Mouse (Mus musculus): ENCODE results near the gene Mrps2. TPM values are rescaled to one million over a fixed set of nuclear protein-coding genes. Genes with fewer than 3 reads are reported as not detected.

Mrps2 gene
- 43.1 TPM for polyA plus RNA-seq (2021)

GRCm38 (mm10) chr2:28467860-28468485 lies at the start of gene Mrps2:
Gene Mrps2, plus strand, starts transcription at chr2:28468066.
- ATAC-seq (peak; percentile 48), DNase-seq (ENCODE audit: low read depth, low spot score) (peak; percentile 10)
- ChIA-PET CTCF (no interaction called here), POLR2A (interaction anchor here (0.5 kb wide), 1 partner anchor 40 kb away, joined by 5 read pairs; no protein-coding TSS in a partner anchor)
- H3K27me3 ChIP-seq: no peaks in the 10 kb centered on the region
- peak; percentile 100 for TF ChIP-seq CTCF (IDR thresholded peaks at IDR 0.05)
- in situ Hi-C loops (cut with MboI; ENCODE audit: low pct_unique_long_range_greater_than_20kb): no loop called here

- in situ Hi-C loops (cut with MboI; ENCODE audit: low pct_unique_long_range_greater_than_20kb): loop anchor here (5.0 to 25.0 kb wide), 3 partner anchors 218 to 658 kb away; no protein-coding TSS in a partner anchor
- TF ChIP-seq CTCF (IDR thresholded peaks at IDR 0.05): peak; percentile 91
- ATAC-seq (peak; percentile 22), DNase-seq (ENCODE audit: low read depth, low spot score) (peak; percentile 37)
- ChIA-PET POLR2A (no interaction called here), CTCF (interaction anchor here (0.7 to 1.8 kb wide), 9 partner anchors 13 to 222 kb away, joined by 3 to 5 read pairs (median 3); partner anchors contain the start of gene 1700007K13Rik)
- peaks cover under 1% of the 10 kb centered on the region for H3K27me3 ChIP-seq
Measured at GRCm38 (mm10) chr2:28419898-28420297, 48.0 kb upstream of the Mrps2 start.

GRCm38 (mm10) chr2:28423167-28423566 lies 44.7 kb upstream of the Mrps2 start:
- ChIA-PET POLR2A (no interaction called here), CTCF (interaction anchor here (2.9 kb wide), 1 partner anchor 11 kb away, joined by 9 read pairs; no protein-coding TSS in a partner anchor)
- peaks cover 18% of the 10 kb centered on the region for H3K27me3 ChIP-seq
- in situ Hi-C loops (cut with MboI; ENCODE audit: low pct_unique_long_range_greater_than_20kb): loop anchor here (5.0 to 25.0 kb wide), 2 partner anchors 221 to 661 kb away; no protein-coding TSS in a partner anchor
- peak; percentile 72 for TF ChIP-seq CTCF (IDR thresholded peaks at IDR 0.05)
- DNase-seq (ENCODE audit: low read depth, low spot score) (no peak), ATAC-seq (no peak)

- POLR2A ChIA-PET: no interaction called here
- peaks cover 18% of the 10 kb centered on the region for H3K27me3 ChIP-seq
- CTCF ChIA-PET: no interaction called here
- in situ Hi-C loops (cut with MboI; ENCODE audit: low pct_unique_long_range_greater_than_20kb): no loop called here
- TF ChIP-seq CTCF (IDR thresholded peaks at IDR 0.05): no peak
- ATAC-seq (no peak), DNase-seq (ENCODE audit: low read depth, low spot score) (no peak)
Measured at GRCm38 (mm10) chr2:28427226-28427625, 40.6 kb upstream of the Mrps2 start.

GRCm38 (mm10) chr2:28430846-28431245 lies 37.0 kb upstream of the Mrps2 start:
- POLR2A ChIA-PET: no interaction called here
- in situ Hi-C loops (cut with MboI; ENCODE audit: low pct_unique_long_range_greater_than_20kb): no loop called here
- ATAC-seq (no peak), DNase-seq (ENCODE audit: low read depth, low spot score) (no peak)
- H3K27me3 ChIP-seq: peaks cover 9% of the 10 kb centered on the region
- CTCF ChIA-PET: interaction anchor here (0.9 kb wide), 1 partner anchor 12 kb away, joined by 3 read pairs; no protein-coding TSS in a partner anchor
- TF ChIP-seq CTCF (IDR thresholded peaks at IDR 0.05): no peak

GRCm38 (mm10) chr2:28432811-28433210 lies 35.1 kb upstream of the Mrps2 start:
- POLR2A ChIA-PET: no interaction called here
- H3K27me3 ChIP-seq: peaks cover under 1% of the 10 kb centered on the region
- CTCF ChIA-PET: interaction anchor here (1.5 kb wide), 1 partner anchor 12 kb away, joined by 3 read pairs; no protein-coding TSS in a partner anchor
- in situ Hi-C loops (cut with MboI; ENCODE audit: low pct_unique_long_range_greater_than_20kb): no loop called here
- no peak for ATAC-seq
- TF ChIP-seq CTCF (IDR thresholded peaks at IDR 0.05): no peak
- DNase-seq (ENCODE audit: low read depth, low spot score): no peak

GRCm38 (mm10) chr2:28433512-28433911 lies 34.4 kb upstream of the Mrps2 start:
- CTCF ChIA-PET: interaction anchor here (1.5 kb wide), 1 partner anchor 13 kb away, joined by 3 read pairs; no protein-coding TSS in a partner anchor
- H3K27me3 ChIP-seq: no peaks in the 10 kb centered on the region
- DNase-seq (ENCODE audit: low read depth, low spot score) (no peak), ATAC-seq (no peak)
- in situ Hi-C loops (cut with MboI; ENCODE audit: low pct_unique_long_range_greater_than_20kb): no loop called here
- POLR2A ChIA-PET: no interaction called here
- no peak for TF ChIP-seq CTCF (IDR thresholded peaks at IDR 0.05)

GRCm38 (mm10) chr2:28435401-28435800 lies 32.5 kb upstream of the Mrps2 start:
- in situ Hi-C loops (cut with MboI; ENCODE audit: low pct_unique_long_range_greater_than_20kb): no loop called here
- CTCF ChIA-PET: no interaction called here
- TF ChIP-seq CTCF (IDR thresholded peaks at IDR 0.05): no peak
- ATAC-seq (no peak), DNase-seq (ENCODE audit: low read depth, low spot score) (no peak)
- H3K27me3 ChIP-seq: no peaks in the 10 kb centered on the region
- POLR2A ChIA-PET: interaction anchor here (0.9 kb wide), 1 partner anchor 10 kb away, joined by 3 read pairs; no protein-coding TSS in a partner anchor

- ATAC-seq (no peak), DNase-seq (ENCODE audit: low read depth, low spot score) (no peak)
- in situ Hi-C loops (cut with MboI; ENCODE audit: low pct_unique_long_range_greater_than_20kb): no loop called here
- TF ChIP-seq CTCF (IDR thresholded peaks at IDR 0.05): no peak
- no peaks in the 10 kb centered on the region for H3K27me3 ChIP-seq
- ChIA-PET POLR2A (interaction anchor here (0.7 kb wide), 1 partner anchor 1228 kb away, joined by 4 read pairs; no protein-coding TSS in a partner anchor), CTCF (no interaction called here)
Measured at GRCm38 (mm10) chr2:28440842-28441241, 27.0 kb upstream of the Mrps2 start.

- ChIA-PET CTCF (no interaction called here), POLR2A (no interaction called here)
- H3K27me3 ChIP-seq: no peaks in the 10 kb centered on the region
- no peak for TF ChIP-seq CTCF (IDR thresholded peaks at IDR 0.05)
- ATAC-seq (no peak), DNase-seq (ENCODE audit: low read depth, low spot score) (no peak)
- in situ Hi-C loops (cut with MboI; ENCODE audit: low pct_unique_long_range_greater_than_20kb): no loop called here
Measured at GRCm38 (mm10) chr2:28445082-28445481, 22.8 kb upstream of the Mrps2 start.

- no peak for TF ChIP-seq CTCF (IDR thresholded peaks at IDR 0.05)
- ChIA-PET CTCF (no interaction called here), POLR2A (no interaction called here)
- no peaks in the 10 kb centered on the region for H3K27me3 ChIP-seq
- ATAC-seq (no peak), DNase-seq (ENCODE audit: low read depth, low spot score) (no peak)
- in situ Hi-C loops (cut with MboI; ENCODE audit: low pct_unique_long_range_greater_than_20kb): no loop called here
Measured at GRCm38 (mm10) chr2:28446181-28446514, 21.7 kb upstream of the Mrps2 start.
